Comparison of ENCODE assay signal across 7 mouse cellular contexts in genomic region chr9:64812475-64812860, GRCm38 (mm10). TPM values are rescaled to one million over a fixed set of nuclear protein-coding genes. Genes with fewer than 3 reads are reported as not detected.
DNase-seq lines count a peak whose midpoint lies in the region; ATAC-seq and TF ChIP-seq lines count a peak whose summit lies in the region.

No protein-coding gene starts in this region.

- peak overlapping the region; percentile 77 for H3K4me2 ChIP-seq in lung, postnatal 0 days (replicated peaks; ENCODE audit: low read depth, low read length)
- peak overlapping the region; percentile 72 for H3K4me2 ChIP-seq in forebrain, embryonic 13.5 days
- H3K4me2 ChIP-seq in liver, embryonic 11.5 days = peak overlapping the region; percentile 76
- H3K4me2 ChIP-seq in stomach, embryonic 16.5 days (ENCODE audit: low read depth, low read length) = peak overlapping the region; percentile 81

- peak overlapping the region; percentile 80; the same call in 1 of the 2 replicates for H3K27ac ChIP-seq in lung, postnatal 0 days (ENCODE audit: low read length)
- H3K27ac ChIP-seq in forebrain, embryonic 13.5 days = no peak overlapping the region
- H3K27ac ChIP-seq in liver, embryonic 11.5 days (ENCODE audit: low read depth, low read length) = peak overlapping the region; percentile 97
- H3K27ac ChIP-seq in stomach, embryonic 16.5 days (ENCODE audit: low read length) = no peak overlapping the region

- no peaks in the 10 kb centered on the region for H3K9me3 ChIP-seq in lung, postnatal 0 days (ENCODE audit: low read length)
- H3K9me3 ChIP-seq in forebrain, embryonic 13.5 days (replicated peaks) = no peaks in the 10 kb centered on the region
- no peaks in the 10 kb centered on the region for H3K9me3 ChIP-seq in liver, embryonic 11.5 days (ENCODE audit: control insufficient read depth, low read length)
- H3K9me3 ChIP-seq in stomach, embryonic 16.5 days (replicated peaks; ENCODE audit: control insufficient read depth, low read length) = no peaks in the 10 kb centered on the region

- TF ChIP-seq CTCF in lung, postnatal 0 days (IDR thresholded peaks at IDR 0.05) = no peak

- H3K4me1 ChIP-seq in lung, postnatal 0 days (ENCODE audit: insufficient read depth, low read depth, low read length) = no peaks in the 10 kb centered on the region
- peaks cover 18% of the 10 kb centered on the region for H3K4me1 ChIP-seq in forebrain, embryonic 13.5 days
- H3K4me1 ChIP-seq in liver, embryonic 11.5 days (replicated peaks; ENCODE audit: control insufficient read depth, insufficient read depth, low read length) = peaks cover 14% of the 10 kb centered on the region; the same call in 1 of the 2 replicates
- H3K4me1 ChIP-seq in stomach, embryonic 16.5 days (ENCODE audit: control insufficient read depth, insufficient read depth, low read length) = peaks cover 8% of the 10 kb centered on the region

- WGBS in lung, postnatal 0 days = 18% methylated on average over 1 of the region's 1 CpGs
- 36% methylated on average over 1 of the region's 1 CpGs for WGBS in forebrain, embryonic 13.5 days
- 19% methylated on average over 1 of the region's 1 CpGs for WGBS in liver, embryonic 11.5 days
- 37% methylated on average over 1 of the region's 1 CpGs for WGBS in stomach, embryonic 16.5 days

- no peak overlapping the region; the same call in 1 of the 2 replicates for H3K9ac ChIP-seq in lung, postnatal 0 days (replicated peaks; ENCODE audit: low read depth)
- H3K9ac ChIP-seq in forebrain, embryonic 13.5 days = peak overlapping the region; percentile 77
- peak overlapping the region; percentile 90 for H3K9ac ChIP-seq in liver, embryonic 11.5 days (ENCODE audit: low read depth, low read length)
- peak overlapping the region; percentile 82; the same call in 1 of the 2 replicates for H3K9ac ChIP-seq in stomach, embryonic 16.5 days (ENCODE audit: low read length)

- TF ChIP-seq EP300 in lung, postnatal 0 days (IDR thresholded peaks at IDR 0.05) = no peak

- peak overlapping the region; percentile 88 for H3K4me3 ChIP-seq in lung, postnatal 0 days (ENCODE audit: low read depth, low read length)
- peak overlapping the region; percentile 79 for H3K4me3 ChIP-seq in forebrain, embryonic 13.5 days
- H3K4me3 ChIP-seq in liver, embryonic 11.5 days (ENCODE audit: low read depth, low read length) = peak overlapping the region; percentile 92
- H3K4me3 ChIP-seq in stomach, embryonic 16.5 days (replicated peaks; ENCODE audit: low read length) = peak overlapping the region; percentile 88

- ATAC-seq in lung, postnatal 0 days = no peak
- ATAC-seq in forebrain, embryonic 13.5 days = no peak
- no peak for ATAC-seq in liver, embryonic 11.5 days (replicated peaks; ENCODE audit: low FRiP score)
- ATAC-seq in stomach, embryonic 16.5 days (ENCODE audit: insufficient read depth, low FRiP score) = no peak

- H3K36me3 ChIP-seq in lung, postnatal 0 days (ENCODE audit: insufficient read depth, low read length) = no peaks in the 10 kb centered on the region
- no peaks in the 10 kb centered on the region for H3K36me3 ChIP-seq in forebrain, embryonic 13.5 days (ENCODE audit: poor library complexity, severe bottlenecking)
- H3K36me3 ChIP-seq in liver, embryonic 11.5 days (ENCODE audit: control insufficient read depth, insufficient read depth, low read length) = no peaks in the 10 kb centered on the region
- no peaks in the 10 kb centered on the region for H3K36me3 ChIP-seq in stomach, embryonic 16.5 days (ENCODE audit: control insufficient read depth, insufficient read depth, low read length)

- H3K27me3 ChIP-seq in lung, postnatal 0 days (replicated peaks; ENCODE audit: insufficient read depth, low read length) = no peaks in the 10 kb centered on the region
- no peaks in the 10 kb centered on the region for H3K27me3 ChIP-seq in forebrain, embryonic 13.5 days
- no peaks in the 10 kb centered on the region for H3K27me3 ChIP-seq in liver, embryonic 11.5 days (replicated peaks; ENCODE audit: control insufficient read depth, insufficient read depth, low read length)
- no peaks in the 10 kb centered on the region for H3K27me3 ChIP-seq in stomach, embryonic 16.5 days (ENCODE audit: control insufficient read depth, insufficient read depth, low read length)

- no peak for DNase-seq in lung, postnatal 0 days (ENCODE audit: low spot score)
- DNase-seq in lung, postnatal 36 days = no peak
- no peak for DNase-seq in liver, embryonic 11.5 days (ENCODE audit: low spot score)
- no peak for DNase-seq in gastrocnemius, adult 18-20 months (ENCODE audit: low spot score)
- no peak for DNase-seq in adipocyte (ENCODE audit: low spot score)

RNA-seq across cellular contexts. Expression of gene Dennd4a, which starts 1.3 kb away (rescaled TPM):
- polyA plus RNA-seq in lung, postnatal 0 days (2015; fragmentation: Nextera tagmentation; extraction: Ambion mirVana) = 6.3 and 7.1 TPM in 2 replicates
- 6.7 and 8.9 TPM in 2 replicates for polyA plus RNA-seq in forebrain, embryonic 13.5 days (2015; fragmentation: Nextera tagmentation; extraction: Ambion mirVana)
- polyA plus RNA-seq in liver, embryonic 11.5 days (2014; fragmentation: Nextera tagmentation; extraction: Ambion mirVana) = 19.1 and 22.6 TPM in 2 replicates
- polyA plus RNA-seq in stomach, embryonic 16.5 days (2015; fragmentation: Nextera tagmentation; extraction: Ambion mirVana) = 8.0 and 8.3 TPM in 2 replicates
- 1 to 10 TPM; 1.6 to 2.5 TPM for total RNA-seq in gastrocnemius, adult 18-20 months (2021)

Comparison
In these comparisons a context has a peak if more than half of its experiments do, and no peak if none do; other contexts are left out.
1. H3K27ac ChIP-seq: peak in lung, postnatal 0 days (single experiment) and liver, embryonic 11.5 days (single experiment); none in forebrain, embryonic 13.5 days (single experiment) and stomach, embryonic 16.5 days (single experiment).
2. Peak in every context shown above with its lines, with median percentiles within 50 percentile points of each other: H3K4me2 ChIP-seq and H3K4me3 ChIP-seq.